Mouse (Mus musculus) intestine, embryonic 14.5 days (tissue): ENCODE measurements around the gene Rmnd5b. TPM values are rescaled to one million over a fixed set of nuclear protein-coding genes. Genes with fewer than 3 reads are reported as not detected.

Experiments used
- ATAC-seq: fragments of 200-750 bp; cut with Nextera tagmentation; replicated peaks from 2 replicates; pipeline ENCODE4 v1.8.0; 2017; ENCODE audit warnings: low read depth, moderate number of reproducible peaks, moderate TSS enrichment, moderate library complexity; ENCODE audit not compliant: low FRiP score, low TSS enrichment
- DNase-seq: peaks from one replicate; pipeline ENCODE4 v3.0.0-alpha.2; 2018; ENCODE audit warnings: low spot score
- H3K27ac ChIP-seq: fragments of 300-500 bp; sonication (generic); 2 replicates; pipeline ENCODE4 v1.5.1; 2014; ENCODE audit warnings: low read depth, mild to moderate bottlenecking, control low read depth
- H3K27me3 ChIP-seq: fragments of 300-500 bp; sonication (generic); replicated peaks from 2 replicates; pipeline ENCODE4 v1.6.1; 2014; ENCODE audit warnings: low read length, control low read depth; ENCODE audit not compliant: control insufficient read depth, insufficient read depth
- H3K36me3 ChIP-seq: fragments of 300-500 bp; sonication (generic); 2 replicates; pipeline ENCODE4 v1.6.1; 2014; ENCODE audit warnings: low read length, control low read depth; ENCODE audit not compliant: control insufficient read depth, insufficient read depth
- H3K4me1 ChIP-seq: fragments of 300-500 bp; sonication (generic); replicated peaks from 2 replicates; pipeline ENCODE4 v1.6.1; 2014; ENCODE audit warnings: low read length, control low read depth, mixed read lengths; ENCODE audit not compliant: control insufficient read depth, insufficient read depth
- H3K4me2 ChIP-seq: fragments of 300-500 bp; sonication (generic); 2 replicates; pipeline ENCODE4 v1.6.1; 2014; ENCODE audit warnings: low read length
- H3K4me3 ChIP-seq: fragments of 300-500 bp; sonication (generic); 2 replicates; pipeline ENCODE4 v1.5.1; 2014; ENCODE audit warnings: low read depth, low read length, control low read depth, mixed read lengths
- H3K9ac ChIP-seq: fragments of 300-500 bp; sonication (generic); 2 replicates; pipeline ENCODE4 v1.6.1; 2014; ENCODE audit warnings: mild to moderate bottlenecking, low read length
- H3K9me3 ChIP-seq: fragments of 300-500 bp; sonication (generic); 2 replicates; pipeline ENCODE4 v1.6.1; 2016; ENCODE audit warnings: low read length, control low read depth; ENCODE audit not compliant: control insufficient read depth
- WGBS: fragments of 180-500 bp; shearing (Covaris S2); extraction: QIAGEN DNeasy Blood & Tissue Kit; methylation state at CpG from one replicate; pipeline ENCODE4 v1.1.7; 2014; 5-methylcytosine and 5-hydroxymethylcytosine counted together
- polyA plus RNA-seq: library from polyadenylated mRNA; unstranded; fragments of >200 nt; fragmentation: Nextera tagmentation; extraction: Ambion mirVana; gene quantifications from 2 replicates; pipeline ENCODE4 v1.2.1, GENCODE M21; 2014

The Rmnd5b gene
- 42.7 and 44.0 TPM in 2 replicates for polyA plus RNA-seq

DNA sequence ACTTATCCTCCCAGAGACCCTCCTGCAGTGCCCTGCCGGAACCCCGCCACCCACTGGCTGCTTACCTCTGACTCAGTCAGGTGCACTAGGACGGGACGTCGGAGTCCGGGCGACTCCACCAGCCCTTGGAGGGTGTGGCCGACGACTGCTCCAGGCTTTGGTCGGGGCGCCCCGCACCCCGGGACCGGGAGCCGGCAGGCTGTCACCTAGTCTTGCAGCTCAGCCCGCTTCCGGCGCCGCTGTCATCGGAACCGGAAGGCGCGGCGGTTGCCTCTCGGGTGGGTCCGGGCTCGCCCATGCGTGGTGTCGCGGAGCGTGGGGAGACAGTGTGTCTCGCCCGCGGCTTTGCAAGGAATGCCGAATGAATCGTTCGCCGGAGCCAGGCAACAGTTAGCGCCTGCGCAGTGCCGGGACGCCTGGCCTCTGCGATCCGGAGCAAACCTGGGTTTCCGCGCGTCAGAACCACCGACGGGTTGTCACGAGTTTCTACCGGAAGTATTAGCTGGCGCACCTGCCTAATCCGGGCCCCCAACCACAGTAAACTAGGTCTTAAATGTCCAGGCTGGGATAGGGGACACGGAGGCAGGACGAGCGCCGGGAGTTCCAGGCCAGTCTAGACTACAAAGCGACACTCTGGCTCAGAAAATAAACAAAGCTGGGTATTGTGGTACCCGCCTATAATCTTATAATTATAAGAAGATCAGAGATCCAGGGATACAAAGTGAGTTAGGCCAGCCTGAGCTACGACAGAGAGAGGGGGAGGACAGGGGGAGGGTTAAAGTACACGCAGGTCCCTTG, at the start of gene Rmnd5b:
Rmnd5b (minus strand) TSS at position 372 of the 798 bp plus-strand sequence.
- ATAC-seq: peak; percentile 85
- Histone ChIP-seq H3K27me3 (no peaks in the 10 kb centered on the region), H3K27ac (peak within 1 kb of the TSS; percentile 62; the same call in 1 of the 2 replicates), H3K9ac (peak within 1 kb of the TSS; percentile 56), H3K4me1 (peaks cover 13% of the 10 kb centered on the region), H3K9me3 (no peaks in the 10 kb centered on the region), H3K4me3 (peak within 1 kb of the TSS; percentile 79), H3K36me3 (no peaks in the 10 kb centered on the region), H3K4me2 (peak within 1 kb of the TSS; percentile 71)
- peak; percentile 93 for DNase-seq
- under 1% methylated on average over 61 of the region's 61 CpGs for WGBS

GRCm38 (mm10) chr11:51681976-51682374, 46.3 kb upstream of the Rmnd5b start:
- 45% methylated on average over 8 of the region's 8 CpGs for WGBS
- Histone ChIP-seq H3K4me1 (no peaks in the 10 kb centered on the region), H3K9ac (no peak overlapping the region), H3K4me2 (no peak overlapping the region), H3K27ac (no peak overlapping the region), H3K27me3 (no peaks in the 10 kb centered on the region), H3K36me3 (peaks cover 10% of the 10 kb centered on the region; the same call in 1 of the 2 replicates), H3K9me3 (no peaks in the 10 kb centered on the region), H3K4me3 (no peak overlapping the region)
- DNase-seq (no peak), ATAC-seq (no peak)

DNA sequence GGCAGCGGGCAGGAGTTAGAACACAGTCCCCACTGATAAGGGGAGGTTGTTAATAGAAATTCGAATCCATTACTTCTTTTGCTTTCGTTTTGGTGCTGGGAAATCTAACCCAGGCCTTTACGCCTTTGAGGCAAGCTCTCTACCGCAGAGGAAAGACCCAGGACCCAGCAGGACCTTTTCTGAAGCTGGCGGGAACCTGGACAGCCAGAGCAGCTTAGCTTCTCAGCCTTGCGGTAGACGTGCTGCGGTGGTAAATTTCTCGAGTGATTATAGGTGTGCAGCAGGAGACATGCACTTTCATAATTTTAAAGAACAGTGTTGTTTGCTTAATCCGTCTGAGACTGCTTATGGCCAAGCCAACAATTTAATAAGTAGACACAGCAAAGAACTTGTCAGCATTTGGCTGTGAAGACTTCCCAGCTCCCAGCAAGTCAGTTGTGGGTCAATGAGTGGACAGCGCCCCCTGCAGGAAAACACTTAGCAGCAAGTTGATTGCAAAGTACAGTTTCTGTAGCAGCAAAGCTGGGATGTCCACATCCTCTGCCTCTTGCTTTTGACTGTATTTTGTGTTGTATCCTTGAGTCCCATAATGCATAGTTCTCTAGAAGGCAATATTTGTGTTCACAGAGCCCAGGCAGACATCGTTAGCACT, 45.8 kb upstream of the Rmnd5b start:
- ATAC-seq (0 out of 2 replicates have a peak, but pooled peaks have one; percentile 21), DNase-seq (peak; percentile 95)
- Histone ChIP-seq H3K4me1 (no peaks in the 10 kb centered on the region), H3K27me3 (no peaks in the 10 kb centered on the region), H3K27ac (no peak overlapping the region), H3K4me3 (no peak overlapping the region; the same call in 1 of the 2 replicates), H3K9me3 (no peaks in the 10 kb centered on the region), H3K4me2 (peak overlapping the region; percentile 28; the same call in 1 of the 2 replicates), H3K9ac (no peak overlapping the region), H3K36me3 (peaks cover 10% of the 10 kb centered on the region; the same call in 1 of the 2 replicates)
- WGBS: 28% methylated on average over 13 of the region's 13 CpGs

GRCm38 (mm10) chr11:51679466-51679865, 43.8 kb upstream of the Rmnd5b start:
- no peaks in the 10 kb centered on the region for H3K36me3 ChIP-seq
- DNase-seq: no peak
- H3K4me2 ChIP-seq: no peak overlapping the region
- WGBS: 73% methylated on average over 3 of the region's 3 CpGs
- H3K4me3 ChIP-seq: no peak overlapping the region
- no peak overlapping the region for H3K27ac ChIP-seq
- H3K4me1 ChIP-seq: no peaks in the 10 kb centered on the region
- H3K9ac ChIP-seq: no peak overlapping the region
- H3K9me3 ChIP-seq: no peaks in the 10 kb centered on the region
- H3K27me3 ChIP-seq: no peaks in the 10 kb centered on the region
- ATAC-seq: no peak

GRCm38 (mm10) chr11:51677737-51678418, 42.2 kb upstream of the Rmnd5b start:
- 62% methylated on average over 6 of the region's 6 CpGs for WGBS
- no peak overlapping the region for H3K4me2 ChIP-seq
- no peak overlapping the region for H3K9ac ChIP-seq
- no peaks in the 10 kb centered on the region for H3K4me1 ChIP-seq
- H3K4me3 ChIP-seq: no peak overlapping the region
- H3K36me3 ChIP-seq: no peaks in the 10 kb centered on the region
- ATAC-seq (no peak), DNase-seq (no peak)
- no peak overlapping the region for H3K27ac ChIP-seq
- no peaks in the 10 kb centered on the region for H3K9me3 ChIP-seq
- no peaks in the 10 kb centered on the region for H3K27me3 ChIP-seq

GRCm38 (mm10) chr11:51675386-51675785, 39.7 kb upstream of the Rmnd5b start:
- DNase-seq (no peak), ATAC-seq (no peak)
- Histone ChIP-seq H3K9me3 (no peaks in the 10 kb centered on the region), H3K4me3 (no peak overlapping the region), H3K27me3 (no peaks in the 10 kb centered on the region), H3K27ac (no peak overlapping the region), H3K4me2 (no peak overlapping the region), H3K9ac (no peak overlapping the region), H3K36me3 (no peaks in the 10 kb centered on the region), H3K4me1 (no peaks in the 10 kb centered on the region)
- WGBS: 77% methylated on average over 5 of the region's 5 CpGs

DNA sequence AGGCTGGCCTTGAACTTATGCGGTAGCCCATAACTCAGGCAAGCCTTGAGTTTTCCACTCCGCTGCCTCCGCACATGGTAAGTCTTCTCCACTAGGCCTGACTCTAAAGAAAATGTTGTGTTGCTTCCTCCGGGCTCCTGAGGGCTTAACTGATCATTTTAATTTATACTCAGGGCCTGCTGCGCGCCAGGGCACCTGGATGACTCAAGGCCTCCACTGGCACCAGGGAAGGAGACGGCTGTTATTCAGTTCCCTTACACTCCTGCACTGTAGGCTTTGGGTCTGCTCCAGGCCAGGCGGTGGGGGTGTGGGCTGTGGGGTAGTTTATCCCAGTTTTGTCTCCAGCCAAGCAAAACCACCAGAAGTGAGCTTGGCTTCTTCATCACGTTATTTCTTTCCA, 37.6 kb upstream of the Rmnd5b start:
- Histone ChIP-seq H3K4me1 (no peaks in the 10 kb centered on the region), H3K4me2 (no peak overlapping the region), H3K36me3 (no peaks in the 10 kb centered on the region), H3K9me3 (no peaks in the 10 kb centered on the region), H3K27ac (no peak overlapping the region), H3K27me3 (no peaks in the 10 kb centered on the region), H3K9ac (no peak overlapping the region), H3K4me3 (no peak overlapping the region)
- DNase-seq (no peak), ATAC-seq (no peak)
- WGBS: 80% methylated on average over 9 of the region's 9 CpGs

GRCm38 (mm10) chr11:51671376-51671775, 35.7 kb upstream of the Rmnd5b start:
- 82% methylated on average over 2 of the region's 2 CpGs for WGBS
- Histone ChIP-seq H3K9ac (no peak overlapping the region), H3K4me3 (no peak overlapping the region), H3K4me2 (no peak overlapping the region), H3K4me1 (no peaks in the 10 kb centered on the region), H3K36me3 (no peaks in the 10 kb centered on the region), H3K27me3 (no peaks in the 10 kb centered on the region), H3K9me3 (no peaks in the 10 kb centered on the region), H3K27ac (no peak overlapping the region)
- DNase-seq: no peak
- no peak for ATAC-seq
